Mouse (Mus musculus): ENCODE results near the gene Hint2.

DNA sequence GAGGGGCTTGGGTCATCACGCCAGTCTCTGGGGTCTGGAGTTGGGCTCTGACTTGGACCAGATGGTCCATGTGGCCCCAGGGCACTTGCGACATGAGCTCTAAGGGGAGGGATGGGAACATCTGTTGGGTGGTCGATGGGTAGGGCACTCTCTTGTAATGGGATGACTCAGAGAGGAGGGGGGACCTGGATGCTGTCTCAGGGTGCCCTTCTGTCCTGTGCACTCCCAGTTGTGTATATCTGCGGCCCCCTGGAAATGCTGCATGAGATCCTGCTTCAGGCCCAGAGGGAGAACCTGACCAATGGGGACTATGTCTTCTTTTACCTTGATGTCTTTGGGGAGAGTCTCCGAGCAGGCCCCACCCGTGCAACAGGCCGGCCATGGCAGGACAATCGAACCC lies 23.0 kb downstream of the Hint2 start:
- TF ChIP-seq EP300 (IDR thresholded peaks at IDR 0.05; ENCODE audit: low read depth) (no peak), CTCF (IDR thresholded peaks at IDR 0.05; ENCODE audit: low read depth) (no peak)

Measured in liver, postnatal 0 days (tissue).